Mouse (Mus musculus) E14TG2a.4 (cell line): ENCODE results near the gene Spic.
"Not testable (repeated sequence)": the region's sequence is repeated elsewhere in the genome, so short reads cannot be mapped to it uniquely, and the experiment has no call there.

Experiments
- H3K27me3 ChIP-seq: 2 replicates; pipeline ENCODE4 v1.6.1; 2014; ENCODE audit warnings: low read length, control low read depth; ENCODE audit not compliant: insufficient read depth
- H3K36me3 ChIP-seq: 2 replicates; pipeline ENCODE4 v1.6.1; 2014; ENCODE audit warnings: low read length, control low read depth; ENCODE audit not compliant: insufficient read depth
- H3K4me1 ChIP-seq: replicated peaks from 2 replicates; pipeline ENCODE4 v1.6.1; 2014; ENCODE audit warnings: low read depth, low read length, control low read depth
- H3K4me3 ChIP-seq: replicated peaks from 2 replicates; pipeline ENCODE4 v1.5.1; 2014; ENCODE audit warnings: mild to moderate bottlenecking, low read length
- H3K9me3 ChIP-seq: 2 replicates; pipeline ENCODE4 v1.6.1; 2014; ENCODE audit warnings: low read length, control low read depth
- CTCF ChIP-seq: conservative IDR thresholded peaks from 2 replicates; pipeline ENCODE4 v1.5.1; 2014; ENCODE audit warnings: low read length
- NANOG ChIP-seq: IDR thresholded peaks from 2 replicates; pipeline ENCODE4 v1.6.1; 2014; ENCODE audit warnings: borderline replicate concordance, low read length, mixed read lengths
- POU5F1 ChIP-seq: IDR thresholded peaks from 2 replicates; pipeline ENCODE4 v1.6.1; 2014; ENCODE audit warnings: low read length, borderline replicate concordance

Gene Spic

DNA sequence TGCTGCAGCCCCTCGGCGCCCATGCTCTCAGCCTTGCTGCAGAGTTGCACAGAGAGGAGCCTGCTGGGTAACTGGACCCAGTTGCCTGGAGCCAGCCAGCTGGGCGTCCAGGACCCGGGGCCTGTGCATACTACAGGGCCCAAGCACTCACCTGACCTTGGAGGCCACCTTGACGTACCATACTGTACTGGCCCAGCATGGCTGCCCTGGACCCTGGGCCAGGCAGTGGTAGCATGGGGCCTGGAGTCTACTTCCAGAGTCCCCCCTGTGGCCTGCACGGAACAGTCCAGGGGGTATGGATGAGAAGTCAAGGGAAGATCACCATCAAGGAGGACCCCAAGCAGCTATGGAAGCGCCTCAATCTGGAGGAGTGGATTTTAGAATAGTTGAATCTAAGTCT is 12.0 kb downstream of the Spic start:
- peaks cover 39% of the 10 kb centered on the region for H3K4me1 ChIP-seq
- peaks cover 22% of the 10 kb centered on the region; the same call in 1 of the 2 replicates for H3K36me3 ChIP-seq
- H3K27me3 ChIP-seq, result no peaks in the 10 kb centered on the region
- no peak for TF ChIP-seq POU5F1
- TF ChIP-seq NANOG, result no peak
- TF ChIP-seq CTCF, result no peak
- peaks cover 12% of the 10 kb centered on the region for H3K9me3 ChIP-seq
- H3K4me3 ChIP-seq, result no peak overlapping the region

DNA sequence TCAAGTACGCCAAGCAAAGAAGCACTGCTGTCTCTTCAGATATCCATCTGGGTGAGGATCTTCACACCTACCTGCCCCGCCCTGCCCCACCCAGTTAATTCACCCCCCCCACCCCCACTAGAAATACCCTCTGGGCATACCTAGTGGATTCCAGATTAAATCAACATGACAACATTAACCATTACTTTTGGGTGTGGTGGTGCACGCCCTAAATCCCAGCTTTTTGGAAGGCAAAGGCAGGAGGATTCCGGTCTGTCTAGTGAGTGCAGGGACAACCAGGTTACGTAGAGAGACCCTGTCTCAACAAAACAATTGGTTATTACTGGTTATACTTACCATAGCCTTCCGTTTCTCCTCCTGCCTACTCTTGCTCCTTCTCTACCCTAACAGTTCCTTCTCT is 12.7 kb downstream of the Spic start:
- Histone ChIP-seq H3K4me3 (no peak overlapping the region), H3K36me3 (peaks cover 15% of the 10 kb centered on the region; the same call in 1 of the 2 replicates), H3K4me1 (peaks cover 40% of the 10 kb centered on the region), H3K9me3 (peaks cover 16% of the 10 kb centered on the region), H3K27me3 (no peaks in the 10 kb centered on the region)
- no peak for TF ChIP-seq NANOG
- no peak for TF ChIP-seq POU5F1
- TF ChIP-seq CTCF, result no peak

DNA sequence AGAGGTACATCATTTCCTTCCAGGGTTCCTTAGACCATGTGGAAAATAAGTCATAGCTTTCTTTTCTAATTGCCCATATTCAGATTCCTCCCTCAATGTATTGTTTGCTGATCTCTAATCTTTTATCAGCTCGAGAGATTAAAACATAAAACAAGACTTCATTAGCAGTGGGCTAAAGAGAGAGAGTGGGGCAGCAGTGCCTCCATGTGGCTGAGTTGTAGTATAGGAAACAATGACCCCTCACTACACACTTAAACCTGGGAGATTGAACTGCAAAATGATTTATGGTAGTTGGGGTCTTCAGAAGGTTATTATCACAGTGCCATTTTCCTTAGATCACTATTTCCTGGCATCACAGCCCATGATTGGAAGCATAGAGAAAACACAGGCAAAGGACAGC is 15.1 kb downstream of the Spic start:
- Histone ChIP-seq H3K4me1 (peaks cover 40% of the 10 kb centered on the region), H3K4me3 (no peak overlapping the region), H3K9me3 (peaks cover 17% of the 10 kb centered on the region), H3K36me3 (no peaks in the 10 kb centered on the region), H3K27me3 (no peaks in the 10 kb centered on the region)
- TF ChIP-seq NANOG (no peak), POU5F1 (no peak), CTCF (peak; percentile 36)

DNA sequence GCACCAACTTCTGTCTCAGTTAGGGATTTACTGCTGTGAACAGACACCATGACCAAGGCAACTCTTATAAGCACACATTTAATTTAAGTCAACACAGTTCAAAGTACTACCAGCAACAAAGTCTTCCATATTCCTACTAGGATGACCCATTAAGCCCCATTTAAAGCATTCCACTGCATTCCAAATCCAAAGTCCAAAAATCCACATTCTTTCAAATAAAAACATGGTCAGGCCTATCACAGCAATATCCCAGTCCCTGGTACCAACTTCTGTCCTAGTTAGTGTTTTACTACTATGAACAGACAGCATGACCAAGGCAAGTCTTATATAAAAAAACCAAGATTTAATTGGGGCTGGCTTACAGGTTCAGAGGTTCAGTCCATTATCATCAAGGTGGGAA is 21.0 kb downstream of the Spic start:
- not testable (repeated sequence) for H3K27me3 ChIP-seq, H3K4me3 ChIP-seq, H3K36me3 ChIP-seq
- Histone ChIP-seq H3K4me1 (peaks cover 12% of the 10 kb centered on the region; the same call in 1 of the 2 replicates), H3K9me3 (peaks cover 57% of the 10 kb centered on the region)

DNA sequence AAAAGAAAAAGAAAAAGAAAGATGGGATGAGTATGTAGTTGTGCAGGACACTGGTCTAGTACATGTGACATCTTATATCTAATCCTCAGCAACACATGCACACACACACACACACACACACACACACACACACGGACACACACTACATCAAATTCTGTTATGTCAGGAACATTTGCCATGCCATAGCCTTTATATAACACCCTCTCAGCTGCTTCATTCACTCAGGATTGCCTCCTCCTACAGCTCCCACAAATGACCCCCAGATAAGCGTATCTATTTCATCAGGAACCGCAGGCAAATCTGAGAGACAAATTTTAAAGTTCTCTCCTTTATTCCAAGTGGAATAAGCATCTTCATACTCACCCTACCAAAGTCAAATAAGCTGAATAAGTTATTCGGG is 25.9 kb downstream of the Spic start:
- Histone ChIP-seq H3K9me3 (peaks cover 58% of the 10 kb centered on the region), H3K36me3 (no peaks in the 10 kb centered on the region), H3K4me3 (no peak overlapping the region), H3K27me3 (no peaks in the 10 kb centered on the region), H3K4me1 (no peaks in the 10 kb centered on the region)
- TF ChIP-seq POU5F1, result no peak
- TF ChIP-seq CTCF, result no peak

DNA sequence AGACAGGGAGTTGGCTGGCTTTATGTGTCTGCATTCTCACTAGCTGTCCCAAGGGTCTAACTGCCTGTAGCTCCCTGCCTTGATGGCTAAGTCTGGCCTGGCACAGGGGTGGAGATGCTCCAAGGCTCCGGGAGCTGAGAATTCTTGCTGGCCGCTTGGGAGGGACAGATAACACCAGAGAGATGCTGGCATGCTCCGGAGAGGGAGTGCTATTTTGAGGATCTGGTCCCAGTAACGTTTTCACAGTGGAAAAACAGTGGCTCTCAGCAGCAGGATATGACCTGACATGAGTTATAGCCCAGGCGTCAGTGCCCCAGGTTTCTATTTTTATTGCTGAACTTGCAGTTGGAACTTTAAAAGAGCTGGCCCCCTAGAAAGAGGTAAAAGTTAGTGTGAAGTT is 39.4 kb downstream of the Spic start:
- Histone ChIP-seq H3K27me3 (no peaks in the 10 kb centered on the region), H3K4me3 (no peak overlapping the region), H3K9me3 (peaks cover 29% of the 10 kb centered on the region), H3K4me1 (0 out of 2 replicates have a peak, but pooled peaks cover under 1% of the 10 kb centered on the region), H3K36me3 (peaks cover 6% of the 10 kb centered on the region; the same call in 1 of the 2 replicates)
- TF ChIP-seq NANOG, result no peak
- no peak for TF ChIP-seq POU5F1
- TF ChIP-seq CTCF, result no peak

DNA sequence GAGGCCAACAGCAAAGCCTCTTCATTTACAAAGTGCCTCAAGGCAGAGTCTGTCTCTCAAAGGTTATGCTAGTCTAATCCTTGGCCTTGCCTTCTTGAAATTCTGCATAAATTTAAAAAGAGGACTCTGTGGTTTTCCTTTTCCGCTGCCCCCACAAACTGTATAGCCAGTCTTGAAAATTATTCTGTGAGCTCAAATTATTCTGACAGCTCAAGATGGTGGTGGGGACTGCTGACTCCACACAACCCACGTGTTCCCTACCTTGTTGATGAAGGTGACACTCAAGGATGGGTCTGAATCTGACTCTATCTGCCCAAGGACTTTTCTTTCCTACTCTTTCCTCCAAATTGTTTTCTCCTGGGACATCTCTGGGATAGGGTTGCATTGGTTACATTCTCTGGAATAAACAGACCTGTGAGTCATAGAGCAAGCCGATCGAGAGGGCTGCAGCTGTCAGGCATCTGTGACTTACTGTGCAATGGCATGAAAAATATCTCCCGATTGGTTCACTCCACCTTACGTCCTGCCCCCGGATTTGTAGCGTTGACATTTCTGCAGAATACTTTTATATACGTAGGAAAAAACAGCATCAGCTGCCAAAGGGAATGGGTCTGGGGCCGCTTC is 53.4 kb downstream of the Spic start:
- Histone ChIP-seq H3K27me3 (no peaks in the 10 kb centered on the region), H3K4me1 (peaks cover 22% of the 10 kb centered on the region), H3K36me3 (no peaks in the 10 kb centered on the region), H3K9me3 (peaks cover under 1% of the 10 kb centered on the region; the same call in 1 of the 2 replicates), H3K4me3 (no peak overlapping the region)
- no peak for TF ChIP-seq CTCF
- TF ChIP-seq POU5F1, result no peak
- no peak for TF ChIP-seq NANOG

DNA sequence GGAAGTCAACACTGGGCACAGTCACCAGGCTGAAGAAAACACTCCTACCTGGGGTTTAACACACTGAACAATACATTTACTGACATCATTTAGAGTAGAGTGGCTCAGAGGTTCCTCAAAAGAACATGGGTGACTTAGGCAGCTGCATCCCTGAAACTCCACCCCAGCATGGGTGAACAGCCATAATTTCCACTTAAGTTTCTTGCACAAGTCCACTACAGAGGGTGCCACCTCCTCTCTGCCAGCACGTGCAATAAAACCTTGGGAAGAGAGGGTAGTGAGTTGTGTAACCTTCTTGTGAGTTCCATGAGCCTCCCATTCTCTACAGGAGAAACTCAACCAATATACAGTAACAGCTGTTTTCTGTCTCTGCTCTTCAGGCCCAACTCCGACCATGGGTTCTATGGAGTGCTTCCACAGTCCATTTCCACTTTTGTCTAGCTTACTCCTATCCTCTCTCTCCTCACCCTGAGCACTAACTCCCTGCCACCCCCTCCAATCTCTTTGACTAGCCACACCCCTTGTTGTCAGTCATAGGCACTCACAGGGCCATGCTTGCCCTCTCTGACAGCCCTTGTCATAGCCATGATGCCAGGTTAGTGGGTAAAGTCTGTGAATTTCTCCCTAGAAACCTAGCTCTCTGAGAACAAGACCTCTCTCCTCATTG is 54.0 kb downstream of the Spic start:
- peaks cover 6% of the 10 kb centered on the region for H3K9me3 ChIP-seq
- no peak overlapping the region for H3K4me3 ChIP-seq
- H3K27me3 ChIP-seq, result no peaks in the 10 kb centered on the region
- peaks cover 20% of the 10 kb centered on the region for H3K4me1 ChIP-seq
- no peaks in the 10 kb centered on the region for H3K36me3 ChIP-seq
- TF ChIP-seq NANOG, result no peak
- TF ChIP-seq POU5F1, result no peak
- TF ChIP-seq CTCF, result no peak

DNA sequence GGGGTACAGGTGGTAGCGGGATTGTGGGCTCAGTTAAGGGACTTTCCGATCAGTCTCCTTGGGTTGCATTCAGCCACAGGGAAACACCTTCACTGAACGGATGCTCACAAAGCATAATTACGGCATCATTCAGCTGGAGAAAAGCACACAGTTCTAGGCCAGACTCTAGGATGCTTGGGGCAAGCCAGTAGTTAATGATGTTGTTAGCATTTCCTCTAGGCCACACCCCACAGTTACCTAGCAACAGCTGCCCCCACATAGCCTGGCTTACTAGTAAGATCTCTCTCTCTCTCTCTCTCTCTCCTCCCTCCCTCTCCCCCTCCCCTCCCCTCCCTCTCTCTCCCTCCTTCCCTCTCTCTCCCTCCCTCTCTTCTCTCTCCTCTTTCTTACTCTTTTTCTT is 57.8 kb downstream of the Spic start:
- no peaks in the 10 kb centered on the region for H3K27me3 ChIP-seq
- H3K9me3 ChIP-seq, result peaks cover 21% of the 10 kb centered on the region
- H3K4me3 ChIP-seq, result no peak overlapping the region
- H3K4me1 ChIP-seq, result peaks cover 27% of the 10 kb centered on the region
- TF ChIP-seq CTCF, result no peak
- no peak for TF ChIP-seq POU5F1
- no peak for TF ChIP-seq NANOG
- H3K36me3 ChIP-seq, result peaks cover 3% of the 10 kb centered on the region; the same call in 1 of the 2 replicates
